Mouse (Mus musculus) forebrain, embryonic 15.5 days (tissue): Measurements from ENCODE around the gene Vmn1r48. TPM values are rescaled to one million over a fixed set of nuclear protein-coding genes. Genes with fewer than 3 reads are reported as not detected.
"Not testable (repeated sequence)": the region's sequence is repeated elsewhere in the genome, so short reads cannot be mapped to it uniquely, and the experiment has no call there.

Source experiments
- ATAC-seq: fragments of 200-750 bp; cut with Nextera tagmentation; replicated peaks from 2 replicates; pipeline ENCODE4 v1.8.0; 2017; ENCODE audit warnings: mild to moderate bottlenecking, moderate TSS enrichment, moderate library complexity
- H3K27ac ChIP-seq: fragments of 300-500 bp; sonication (generic); replicated peaks from 2 replicates; pipeline ENCODE4 v1.5.1; 2015; ENCODE audit warnings: mild to moderate bottlenecking, inconsistent platforms
- H3K27me3 ChIP-seq: fragments of 300-500 bp; sonication (generic); 2 replicates; pipeline ENCODE4 v1.6.1; 2015; ENCODE audit warnings: inconsistent platforms
- H3K36me3 ChIP-seq: fragments of 300-500 bp; sonication (generic); 2 replicates; pipeline ENCODE4 v1.6.1; 2015; ENCODE audit warnings: mild to moderate bottlenecking, inconsistent platforms
- H3K4me1 ChIP-seq: fragments of 300-500 bp; sonication (generic); 2 replicates; pipeline ENCODE4 v1.6.1; 2015; ENCODE audit warnings: inconsistent platforms
- H3K4me2 ChIP-seq: fragments of 300-500 bp; sonication (generic); replicated peaks from 2 replicates; pipeline ENCODE4 v1.6.1; 2015; ENCODE audit warnings: mild to moderate bottlenecking, inconsistent platforms
- H3K4me3 ChIP-seq: fragments of 300-500 bp; sonication (generic); 2 replicates; pipeline ENCODE4 v1.5.1; 2015; ENCODE audit warnings: mild to moderate bottlenecking, inconsistent platforms
- H3K9ac ChIP-seq: fragments of 300-500 bp; sonication (generic); replicated peaks from 2 replicates; pipeline ENCODE4 v1.6.1; 2015; ENCODE audit warnings: mild to moderate bottlenecking, inconsistent platforms
- H3K9me3 ChIP-seq: fragments of 300-500 bp; sonication (generic); 2 replicates; pipeline ENCODE4 v1.6.1; 2016; ENCODE audit warnings: inconsistent platforms
- WGBS: fragments of 180-500 bp; shearing (Covaris S2); methylation state at CpG from one replicate; pipeline ENCODE4 v1.1.7; 2015; ENCODE audit warnings: mixed read lengths; 5-methylcytosine and 5-hydroxymethylcytosine counted together
- polyA plus RNA-seq: library from polyadenylated mRNA; unstranded; fragments of >200 nt; fragmentation: Nextera tagmentation; extraction: Ambion mirVana; gene quantifications from 2 replicates; pipeline ENCODE4 v1.2.1, GENCODE M21; 2015

The Vmn1r48 gene
- polyA plus RNA-seq, result not detected in 2 replicates

GRCm38 (mm10) chr6:90036741-90037140, at the start of gene Vmn1r48:
Vmn1r48 (minus strand) TSS chr6:90036841.
- WGBS, result no CpG with 5 or more reads among the region's 2 CpGs
- not testable (repeated sequence) for H3K9me3 ChIP-seq, H3K4me1 ChIP-seq, H3K4me3 ChIP-seq, H3K27ac ChIP-seq, H3K9ac ChIP-seq, H3K27me3 ChIP-seq, ATAC-seq, H3K4me2 ChIP-seq, H3K36me3 ChIP-seq

- WGBS, result 88% methylated on average over 4 of the region's 4 CpGs
- Histone ChIP-seq H3K9me3 (no peaks in the 10 kb centered on the region), H3K27ac (no peak within 1 kb of the TSS), H3K9ac (no peak within 1 kb of the TSS), H3K36me3 (no peaks in the 10 kb centered on the region), H3K4me3 (no peak within 1 kb of the TSS), H3K27me3 (no peaks in the 10 kb centered on the region), H3K4me1 (no peaks in the 10 kb centered on the region), H3K4me2 (no peak within 1 kb of the TSS)
- no peak for ATAC-seq
These were observed 41.8 kb upstream of the Vmn1r48 start, which contains the start of gene Vmn1r49 for GRCm38 (mm10) chr6:90078406-90078805. Vmn1r49 (minus strand) TSS chr6:90078506.

GRCm38 (mm10) chr6:90015847-90016246, 20.8 kb downstream of the Vmn1r48 start, which contains the start of gene Vmn1r47:
Vmn1r47 (plus strand) TSS chr6:90016147.
- H3K9ac ChIP-seq, H3K36me3 ChIP-seq, ATAC-seq, H3K9me3 ChIP-seq, H3K27ac ChIP-seq, H3K4me2 ChIP-seq, H3K4me3 ChIP-seq, H3K27me3 ChIP-seq, H3K4me1 ChIP-seq: not testable (repeated sequence)
- 100% methylated on average over 1 of the region's 1 CpGs for WGBS

- H3K27ac ChIP-seq, result no peak overlapping the region
- H3K4me3 ChIP-seq, result no peak overlapping the region
- no peaks in the 10 kb centered on the region for H3K36me3 ChIP-seq
- no peaks in the 10 kb centered on the region for H3K4me1 ChIP-seq
- WGBS, result 12% methylated on average over 1 of the region's 1 CpGs
- H3K9me3 ChIP-seq, result no peaks in the 10 kb centered on the region; the same call in 1 of the 2 replicates
- ATAC-seq, result no peak
- no peak overlapping the region for H3K9ac ChIP-seq
- no peak overlapping the region for H3K4me2 ChIP-seq
- no peaks in the 10 kb centered on the region for H3K27me3 ChIP-seq
These were observed 50.7 kb downstream of the Vmn1r48 start for GRCm38 (mm10) chr6:89985989-89986388.

Other genes with a start within 250 kb of the Vmn1r48 start
- not detected in 2 replicates for gene Vmn1r42, start 160.4 kb downstream of the Vmn1r48 start, polyA plus RNA-seq
- gene Vmn1r43, start 160.4 kb downstream of the Vmn1r48 start, polyA plus RNA-seq, result not detected in 2 replicates
- not detected in 2 replicates for gene Vmn1r44, start 153.2 kb downstream of the Vmn1r48 start, polyA plus RNA-seq
- gene Vmn1r45, start 96.2 kb downstream of the Vmn1r48 start, polyA plus RNA-seq, result not detected in 2 replicates
- gene Vmn1r46, start 67.5 kb downstream of the Vmn1r48 start, polyA plus RNA-seq, result not detected in 2 replicates
- not detected in 2 replicates for gene Vmn1r47, start 20.7 kb downstream of the Vmn1r48 start, polyA plus RNA-seq
- not detected in 2 replicates for gene Vmn1r49, start 41.7 kb upstream of the Vmn1r48 start, polyA plus RNA-seq
- gene Vmn1r50, start 64.6 kb upstream of the Vmn1r48 start, polyA plus RNA-seq, result not detected in 2 replicates
- gene Vmn1r51, start 85.8 kb upstream of the Vmn1r48 start, polyA plus RNA-seq, result not detected in 2 replicates
- not detected in 2 replicates for gene Vmn1r52, start 138.0 kb upstream of the Vmn1r48 start, polyA plus RNA-seq
- not detected in 2 replicates for gene V1ra8, start 166.0 kb upstream of the Vmn1r48 start, polyA plus RNA-seq
- not detected in 2 replicates for gene Vmn1r53, start 187.6 kb upstream of the Vmn1r48 start, polyA plus RNA-seq
- not detected in 2 replicates for gene Vmn1r54, start 209.5 kb upstream of the Vmn1r48 start, polyA plus RNA-seq